Mouse (Mus musculus) CH12F3 (cell line): ENCODE data around the gene Rcan2.

Experiments used
- in situ Hi-C: fragments of 300-500 bp; cut with MboI; formaldehyde crosslinking; loops from 2 replicates; pipeline ENCODE4 v1.14.3; 2020; ENCODE audit warnings: low sequenced_read_pairs

The Rcan2 gene

GRCm38 (mm10) chr17:43904896-43905295 lies 103.7 kb downstream of the Rcan2 start:
- in situ Hi-C loops = no loop called here

DNA sequence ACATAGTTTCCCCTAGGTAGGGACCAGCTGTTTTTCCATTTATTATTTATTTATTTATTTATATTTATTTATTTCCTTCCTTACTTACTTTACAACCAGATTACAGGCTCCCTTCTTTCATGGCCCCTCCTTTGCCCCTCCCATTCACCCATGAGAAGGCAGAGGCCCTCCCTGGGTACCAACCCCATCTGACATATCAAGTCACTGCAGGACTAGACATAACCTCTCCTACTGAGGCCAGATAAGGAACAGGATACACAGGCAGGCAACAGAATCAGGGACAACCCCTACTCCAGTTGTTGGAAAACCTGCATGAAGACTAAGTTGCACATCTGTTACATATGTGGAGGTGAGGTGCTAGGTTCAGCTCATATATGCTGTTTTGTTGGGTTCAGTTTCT lies 105.6 kb downstream of the Rcan2 start:
- in situ Hi-C loops = no loop called here

- in situ Hi-C loops = no loop called here
Observed at GRCm38 (mm10) chr17:43916128-43916527, 115.0 kb downstream of the Rcan2 start.

DNA sequence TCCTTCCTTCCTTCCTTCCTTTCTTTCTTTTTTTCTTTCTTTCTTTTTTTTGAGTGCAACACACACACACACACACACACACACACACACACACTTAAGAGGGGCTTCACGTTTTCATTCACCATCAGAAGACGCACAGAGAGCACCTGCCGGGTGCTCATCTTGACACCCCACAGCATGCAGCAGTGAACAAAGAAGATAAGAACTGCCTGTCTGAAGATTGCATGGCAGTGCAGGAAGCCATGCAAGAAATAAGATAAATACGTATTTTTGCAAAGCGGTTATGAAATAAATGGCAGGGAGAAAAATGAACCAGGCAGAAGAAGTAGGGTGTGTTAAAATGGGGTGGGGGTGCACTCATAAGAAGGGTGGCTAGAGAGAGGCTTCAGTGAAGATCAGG lies 116.0 kb downstream of the Rcan2 start:
- in situ Hi-C loops = no loop called here

GRCm38 (mm10) chr17:43929856-43930255 lies 128.7 kb downstream of the Rcan2 start:
- in situ Hi-C loops = no loop called here

GRCm38 (mm10) chr17:43931731-43932130 lies 130.6 kb downstream of the Rcan2 start:
- in situ Hi-C loops = no loop called here

DNA sequence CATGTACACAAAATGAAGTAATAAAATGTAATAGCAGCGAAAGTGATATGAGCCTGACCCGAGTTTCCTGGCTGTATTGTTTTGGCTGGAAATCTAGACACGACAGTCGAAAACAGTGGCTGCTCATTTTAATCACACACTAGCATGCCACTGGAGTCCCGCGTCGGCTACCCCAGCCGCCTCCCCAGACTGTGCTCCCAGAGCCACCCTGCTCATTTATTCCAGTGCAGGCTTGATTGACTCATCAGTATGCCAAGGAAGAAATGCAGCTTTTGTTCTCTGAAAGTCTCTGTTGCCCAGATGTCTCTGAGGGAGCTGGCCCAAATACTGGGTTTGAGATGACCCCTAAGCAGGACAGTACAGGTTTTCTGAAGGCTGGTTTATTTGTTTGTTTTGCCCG lies 132.9 kb downstream of the Rcan2 start:
- in situ Hi-C loops = no loop called here

- in situ Hi-C loops = no loop called here
Observed at GRCm38 (mm10) chr17:43952219-43952618, 151.1 kb downstream of the Rcan2 start.

DNA sequence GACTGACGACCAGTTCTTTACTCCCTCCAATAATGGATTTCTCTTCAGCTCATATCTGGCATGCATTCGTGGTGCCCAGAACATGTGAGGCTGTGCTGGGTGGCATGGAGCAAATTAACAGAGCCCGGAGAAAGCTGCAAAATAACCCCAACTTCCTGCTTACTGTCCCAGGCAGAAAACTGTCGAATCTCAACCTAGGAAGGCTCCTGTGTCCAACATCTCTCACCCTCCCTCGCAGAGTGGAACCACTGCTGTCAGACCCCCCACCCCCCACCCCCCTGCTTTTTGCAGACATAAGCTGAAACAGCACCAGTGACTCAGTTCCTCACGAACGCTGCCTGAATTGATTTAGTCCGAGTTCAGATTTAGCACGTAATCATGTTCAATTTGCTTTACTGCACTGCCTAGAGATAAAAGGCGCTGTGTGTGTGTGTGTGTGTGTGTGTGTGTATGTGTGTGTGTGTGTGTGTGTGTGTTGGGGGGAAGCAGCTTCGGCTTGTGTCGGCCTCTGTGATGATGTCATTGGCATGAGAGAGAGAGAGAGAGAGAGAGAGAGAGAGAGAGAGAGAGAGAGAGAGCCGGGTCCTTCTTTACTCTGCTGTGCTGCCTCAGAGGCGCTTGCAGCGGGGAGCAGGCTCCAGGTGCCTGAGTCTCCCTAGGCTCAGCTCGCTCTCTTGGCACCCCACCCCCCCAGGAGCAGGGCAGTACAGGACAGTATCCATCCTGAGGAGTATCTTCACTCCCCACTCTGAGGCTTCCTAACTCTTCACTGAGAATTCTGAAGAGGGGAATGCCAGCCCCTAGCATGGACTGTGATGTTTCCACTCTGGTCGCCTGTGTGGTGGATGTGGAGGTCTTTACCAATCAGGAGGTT lies 151.7 kb downstream of the Rcan2 start:
- in situ Hi-C loops = no loop called here

- in situ Hi-C loops = no loop called here
Observed at GRCm38 (mm10) chr17:43953535-43953918, 152.4 kb downstream of the Rcan2 start.

DNA sequence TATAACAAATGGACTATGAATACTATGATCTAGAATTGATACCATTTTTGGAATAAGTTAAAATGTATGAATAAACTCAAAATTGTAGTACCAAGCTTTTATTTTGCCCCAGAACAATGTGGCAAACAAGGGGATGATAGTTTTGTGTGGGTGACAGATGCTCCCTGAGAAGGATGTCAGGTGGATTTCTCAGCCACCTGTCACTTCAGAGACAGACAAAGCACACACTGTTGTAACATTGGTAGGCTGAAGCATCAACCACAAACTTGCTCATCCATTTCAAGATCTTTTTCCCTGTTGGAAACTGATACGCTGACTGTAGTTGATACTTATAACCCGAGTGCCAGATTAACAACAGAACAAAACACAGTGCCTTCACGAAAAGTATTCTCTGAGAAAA lies 158.6 kb downstream of the Rcan2 start:
- in situ Hi-C loops = no loop called here

DNA sequence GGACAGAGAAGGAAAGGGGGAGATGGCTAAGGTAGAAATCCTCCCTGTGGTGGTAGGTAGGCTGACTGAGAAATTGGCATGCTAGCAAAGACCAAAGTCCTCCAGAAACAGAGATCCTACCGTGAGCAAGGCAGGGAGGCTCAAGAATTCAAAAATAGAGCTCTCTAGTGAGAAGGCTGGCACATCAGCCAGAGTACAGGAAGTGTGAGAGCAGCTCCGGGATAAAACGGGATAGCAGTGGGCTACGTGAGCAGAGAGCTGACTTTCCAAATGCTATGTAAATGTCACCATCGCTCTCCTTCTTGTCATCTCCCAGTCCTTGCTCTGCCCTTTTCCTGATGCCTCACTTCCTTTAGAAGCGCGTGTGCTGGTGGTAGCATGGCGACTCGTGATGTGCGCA lies 168.8 kb downstream of the Rcan2 start:
- in situ Hi-C loops = no loop called here

DNA sequence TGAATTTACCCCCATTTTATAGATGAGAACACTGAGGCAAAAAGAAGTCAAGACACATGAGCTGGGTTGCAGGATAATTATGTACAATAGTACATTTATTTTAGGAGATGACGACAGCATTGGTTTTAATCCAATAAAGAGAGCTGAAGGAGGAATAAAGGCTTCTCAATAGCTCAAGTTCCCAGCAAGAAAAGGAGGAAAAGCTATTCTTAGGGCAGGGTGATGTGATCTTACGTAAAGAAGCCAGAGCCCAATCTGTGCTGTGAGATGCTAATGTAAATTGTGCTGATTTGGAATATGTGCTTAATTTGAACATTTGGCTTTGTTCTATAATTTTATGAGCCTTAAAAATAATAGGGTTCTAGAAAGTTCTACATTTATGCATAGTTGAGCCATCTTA lies 176.4 kb downstream of the Rcan2 start:
- in situ Hi-C loops = no loop called here

DNA sequence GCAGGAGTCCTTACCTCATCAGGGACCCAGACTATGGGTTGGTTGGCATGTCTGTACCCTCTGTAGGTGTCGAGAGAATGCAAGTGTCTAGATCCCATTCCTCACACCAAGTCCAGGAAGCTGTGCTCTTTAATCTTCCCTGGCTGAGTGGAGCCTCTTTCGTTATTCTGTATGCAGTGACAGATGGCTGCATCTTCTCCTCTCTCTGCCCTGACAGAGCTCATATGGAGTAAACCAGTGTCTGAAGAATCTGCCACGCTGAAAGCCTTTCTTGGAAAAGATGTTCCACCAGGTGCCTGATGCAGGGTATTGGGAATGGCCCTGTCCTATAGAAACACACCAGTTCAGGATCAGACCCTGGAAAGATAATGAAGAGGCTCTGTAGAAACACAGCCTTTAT lies 178.8 kb downstream of the Rcan2 start:
- in situ Hi-C loops = no loop called here

GRCm38 (mm10) chr17:43982505-43982904 lies 181.4 kb downstream of the Rcan2 start:
- in situ Hi-C loops = no loop called here

GRCm38 (mm10) chr17:43989334-43989945 lies 188.3 kb downstream of the Rcan2 start:
- in situ Hi-C loops = no loop called here

DNA sequence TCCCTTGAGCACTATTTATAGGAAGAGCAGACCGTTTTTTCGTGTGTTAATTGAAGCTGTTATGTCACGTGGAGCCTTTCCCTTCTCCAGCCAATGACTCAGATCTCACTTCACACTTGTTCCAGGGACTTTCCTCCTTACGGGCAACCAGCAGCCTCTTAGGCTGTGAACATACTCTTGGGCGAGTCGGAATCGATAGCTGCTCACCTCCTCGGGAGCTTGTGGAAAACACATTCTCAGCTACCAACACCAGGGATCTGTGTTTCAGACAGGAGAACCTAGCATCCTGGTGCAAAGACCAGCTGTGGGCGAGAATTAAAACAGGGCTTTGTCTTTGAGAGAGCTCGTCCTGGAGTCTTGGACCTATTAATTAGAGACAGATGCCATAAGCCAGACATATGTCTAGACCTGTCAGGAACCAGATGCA lies 189.8 kb downstream of the Rcan2 start:
- in situ Hi-C loops = no loop called here

GRCm38 (mm10) chr17:43994080-43994479 lies 192.9 kb downstream of the Rcan2 start:
- in situ Hi-C loops = no loop called here

DNA sequence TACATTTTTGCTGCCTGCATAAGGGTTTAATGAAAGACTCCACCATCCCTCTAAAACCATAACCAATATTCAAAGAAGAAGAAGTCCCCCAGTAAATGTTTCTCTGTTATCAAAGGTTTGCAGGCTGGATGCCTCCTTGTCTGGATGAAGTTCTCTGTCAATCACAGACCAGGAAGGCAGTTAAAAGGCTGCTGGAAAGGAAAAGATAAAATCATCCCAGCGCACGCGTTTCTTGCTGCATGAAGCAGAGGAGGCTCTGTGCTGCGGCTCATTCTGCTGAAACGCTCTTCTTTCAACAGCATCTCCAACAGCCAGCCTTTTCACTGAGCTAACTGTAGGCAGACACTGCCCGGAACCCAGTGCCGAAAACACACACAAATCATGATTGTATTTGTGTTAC lies 196.4 kb downstream of the Rcan2 start:
- in situ Hi-C loops = no loop called here

GRCm38 (mm10) chr17:43998095-43998494 lies 196.9 kb downstream of the Rcan2 start:
- in situ Hi-C loops = no loop called here

DNA sequence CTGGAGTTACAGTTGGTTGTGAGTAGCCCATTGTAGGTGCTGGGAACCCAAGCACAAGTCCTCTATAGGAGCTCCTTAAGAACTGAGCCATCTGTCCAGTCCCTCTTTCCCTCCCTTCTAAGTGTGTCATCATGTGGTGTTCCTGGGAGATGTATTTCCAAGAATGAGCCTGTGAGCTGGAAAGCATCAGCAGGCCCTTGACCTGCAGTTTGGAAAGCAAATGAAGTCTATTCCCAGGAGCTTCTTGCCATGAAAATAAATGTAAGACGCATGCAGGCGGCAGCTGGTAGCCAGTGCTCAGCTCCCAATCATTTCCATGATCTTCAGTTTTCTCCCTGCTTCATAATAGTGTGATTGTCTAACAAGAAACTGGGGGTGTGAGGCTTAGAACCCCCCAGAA lies 203.2 kb downstream of the Rcan2 start:
- in situ Hi-C loops = no loop called here

GRCm38 (mm10) chr17:44007411-44007810 lies 206.3 kb downstream of the Rcan2 start:
- in situ Hi-C loops = no loop called here
